Mouse (Mus musculus) CH12.LX (cell line): Measurements from ENCODE around the gene Minos1.

Experiments
- CTCF ChIP-seq, 2 experiments: IDR thresholded peaks in 1 of 2; conservative IDR thresholded peaks in 1 of 2; 2 replicates each; pipeline ENCODE4 v1.5.1; 2011 to 2012; ENCODE audit warnings: low read depth in 2 of 2, low read length in 2 of 2, improper control_type of control experiment in 1 of 2, inconsistent platforms in 1 of 2, mild to moderate bottlenecking in 1 of 2, moderate library complexity in 1 of 2
- E2F4 ChIP-seq: IDR thresholded peaks from 2 replicates; pipeline ENCODE4 v1.6.1; 2011; ENCODE audit warnings: low read depth, low read length, improper control_type of control experiment; ENCODE audit not compliant: insufficient replicate concordance
- EP300 ChIP-seq: IDR thresholded peaks from 2 replicates; pipeline ENCODE4 v1.6.1; 2011; ENCODE audit warnings: low read length, improper control_type of control experiment
- NRF1 ChIP-seq: IDR thresholded peaks from 2 replicates; pipeline ENCODE4 v1.6.1; 2014; ENCODE audit warnings: low read depth, mild to moderate bottlenecking, inconsistent platforms, low read length, improper control_type of control experiment, moderate library complexity
- POLR2A ChIP-seq: IDR thresholded peaks from 2 replicates; pipeline ENCODE4 v1.6.1; 2011; ENCODE audit warnings: low read depth, mild to moderate bottlenecking, improper control_type of control experiment, low read length
- POLR2AphosphoS2 ChIP-seq: IDR thresholded peaks from 2 replicates; pipeline ENCODE4 v1.6.1; 2011; ENCODE audit warnings: low read depth, low read length, improper control_type of control experiment
- RAD21 ChIP-seq: IDR thresholded peaks from 2 replicates; pipeline ENCODE4 v1.6.1; 2011; ENCODE audit warnings: low read depth, mild to moderate bottlenecking, low read length, improper control_type of control experiment, moderate library complexity
- RCOR1 ChIP-seq: conservative IDR thresholded peaks from 2 replicates; pipeline ENCODE4 v1.6.1; 2012; ENCODE audit warnings: low read depth, mild to moderate bottlenecking, inconsistent platforms, low read length, improper control_type of control experiment
- UBTF ChIP-seq: IDR thresholded peaks from 2 replicates; pipeline ENCODE4 v1.6.1; 2012; ENCODE audit warnings: low read depth, mild to moderate bottlenecking, inconsistent platforms, low read length, improper control_type of control experiment, moderate library complexity
- USF1 ChIP-seq: IDR thresholded peaks from 2 replicates; pipeline ENCODE4 v1.6.1; 2014; ENCODE audit warnings: low read depth, mild to moderate bottlenecking, inconsistent platforms, low read length, improper control_type of control experiment
- USF2 ChIP-seq: conservative IDR thresholded peaks from 2 replicates; pipeline ENCODE4 v1.6.1; 2011; ENCODE audit warnings: low read depth, low read length, improper control_type of control experiment
- ZKSCAN1 ChIP-seq: IDR thresholded peaks from 2 replicates; pipeline ENCODE4 v1.6.1; 2012; ENCODE audit warnings: low read depth, inconsistent platforms, low read length, improper control_type of control experiment, borderline replicate concordance

- TF ChIP-seq POLR2AphosphoS2 (no peak), CTCF (conservative IDR thresholded peaks at IDR 0.05 in 1 of 2, IDR thresholded peaks at IDR 0.05 in 1 of 2; ENCODE audit: low read depth in 2 of 2, low read length in 2 of 2) (no peak), USF2 (no peak), RAD21 (no peak), NRF1 (no peak), UBTF (no peak), E2F4 (no peak), POLR2A (no peak), USF1 (no peak), ZKSCAN1 (no peak), RCOR1 (no peak), EP300 (no peak)
Observed at GRCm38 (mm10) chr4:139100326-139100725, 30.6 kb downstream of the Minos1 start.
